Mouse (Mus musculus) right cerebral cortex, postnatal 10 days (tissue): ENCODE results near the gene 1700017N19Rik.
"Not testable (repeated sequence)": the region's sequence is repeated elsewhere in the genome, so short reads cannot be mapped to it uniquely, and the experiment has no call there.

Experiments
- DNase-seq, 2 experiments: peaks; one replicate each; pipeline ENCODE4 v3.0.0; 2021; ENCODE audit warnings: low spot score in 2 of 2

The 1700017N19Rik gene

DNA sequence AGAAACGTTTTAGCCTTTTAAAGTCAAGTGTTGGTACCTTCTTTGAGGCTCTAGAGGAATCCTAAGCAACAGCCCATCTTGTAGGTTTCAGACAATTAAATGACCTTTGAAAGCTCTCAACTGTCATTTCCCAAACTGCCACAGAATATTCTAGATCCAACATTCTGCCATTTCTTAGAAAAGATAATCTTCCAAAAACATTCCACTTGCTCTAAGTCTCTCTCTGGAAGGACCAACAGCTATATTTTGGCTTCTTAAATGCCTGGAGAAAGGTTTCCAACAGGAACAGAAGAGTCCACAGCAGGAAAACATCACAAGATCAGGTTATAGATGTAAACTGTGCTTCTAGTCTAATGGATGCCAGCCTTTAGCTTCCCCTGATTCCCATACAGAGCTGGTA, at the start of gene 1700017N19Rik, which contains the start of gene 4930430F08Rik:
TSS of gene 1700017N19Rik (plus strand) at position 162 of the 400 bp plus-strand sequence.
TSS of gene 4930430F08Rik (minus strand) at position 101 of the 400 bp plus-strand sequence.
- DNase-seq = no peak

GRCm38 (mm10) chr10:100556566-100557175, 33.6 kb upstream of the 1700017N19Rik start:
- DNase-seq = no peak

DNA sequence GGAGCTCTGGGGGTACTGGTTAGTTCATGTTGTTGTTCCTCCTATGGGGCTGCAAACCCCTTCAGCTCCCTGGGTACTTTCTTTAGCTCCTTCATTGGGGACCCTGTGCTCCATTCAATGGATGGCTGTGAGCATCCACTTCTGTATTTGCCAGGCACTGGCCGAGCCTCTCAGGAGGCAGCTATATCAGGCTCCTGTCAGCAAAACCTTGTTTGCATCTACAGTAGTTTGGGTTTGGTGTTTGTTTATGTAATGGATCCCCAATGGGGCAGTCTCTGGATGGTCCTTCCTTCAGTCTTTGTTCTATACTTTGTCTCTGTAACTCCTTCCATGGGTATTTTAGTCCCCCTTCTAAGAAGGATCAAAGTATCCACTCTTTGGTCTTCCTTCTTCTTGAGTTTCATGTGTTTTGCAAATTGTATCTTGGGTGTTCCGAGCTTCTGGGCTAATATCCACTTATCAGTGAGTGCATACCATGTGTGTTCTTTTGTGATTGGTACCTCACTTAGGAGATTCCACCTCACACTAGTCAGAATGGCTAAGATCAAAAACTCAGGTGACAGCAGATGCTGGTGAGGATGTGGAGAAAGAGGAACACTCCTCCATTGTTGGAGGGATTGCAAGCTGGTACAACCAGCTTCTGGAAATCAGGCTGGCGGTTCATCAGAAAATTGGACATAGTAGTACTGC, 29.9 kb upstream of the 1700017N19Rik start:
- not testable (repeated sequence) for DNase-seq

GRCm38 (mm10) chr10:100564112-100564511, 26.2 kb upstream of the 1700017N19Rik start:
- DNase-seq = no peak

GRCm38 (mm10) chr10:100571707-100572106, 18.6 kb upstream of the 1700017N19Rik start:
- no peak for DNase-seq

DNA sequence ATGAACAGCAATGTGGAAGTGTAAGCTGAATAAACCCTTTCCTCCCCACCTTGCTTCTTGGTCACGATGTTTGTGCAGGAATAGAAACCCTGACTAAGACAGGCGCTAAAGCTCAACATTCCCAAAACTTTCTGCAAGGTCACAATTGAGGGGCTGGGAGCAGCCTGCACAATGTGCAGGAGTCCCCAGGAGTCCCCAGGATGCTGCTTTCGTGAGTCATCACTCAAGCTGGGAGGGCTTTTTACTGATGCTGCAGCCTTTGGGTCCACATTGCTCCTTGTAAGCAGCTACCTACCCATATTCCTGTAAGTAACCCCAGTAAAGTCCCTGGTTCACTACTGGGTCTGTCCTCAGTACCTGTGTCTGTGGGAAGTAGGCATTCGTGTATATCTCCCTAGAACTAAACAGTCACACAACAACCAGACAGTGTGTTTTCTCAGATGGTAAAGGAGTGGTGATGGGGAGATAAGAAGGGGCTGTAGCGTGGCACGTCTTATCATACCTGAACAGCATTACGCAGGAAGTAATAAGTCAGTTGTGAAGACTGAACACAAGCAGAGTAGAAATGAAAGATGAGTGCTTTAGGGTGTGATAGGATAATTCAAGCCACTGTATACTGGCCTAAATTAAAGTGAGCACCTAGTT, 15.7 kb upstream of the 1700017N19Rik start:
- no peak for DNase-seq

GRCm38 (mm10) chr10:100575294-100575693, 15.0 kb upstream of the 1700017N19Rik start:
- DNase-seq = no peak

DNA sequence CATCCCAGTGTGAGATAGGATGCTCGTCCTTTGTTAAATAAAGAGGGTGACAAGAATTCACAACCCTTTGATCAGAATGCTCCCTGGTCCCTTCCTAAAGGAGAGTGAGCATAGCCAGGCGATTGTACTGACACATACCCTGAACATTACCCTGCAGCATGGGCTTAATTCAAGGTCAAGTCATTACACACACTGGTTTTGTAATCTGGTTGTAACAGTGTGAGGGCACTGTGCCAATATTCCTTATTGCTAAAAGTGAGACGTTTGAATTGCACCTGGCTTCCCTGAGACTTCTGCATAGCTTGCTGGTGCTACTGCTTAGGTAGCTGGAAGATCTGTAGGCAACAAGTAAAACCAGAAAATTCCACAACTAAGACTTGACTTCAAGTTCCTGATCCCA, 6.1 kb upstream of the 1700017N19Rik start:
- no peak for DNase-seq

DNA sequence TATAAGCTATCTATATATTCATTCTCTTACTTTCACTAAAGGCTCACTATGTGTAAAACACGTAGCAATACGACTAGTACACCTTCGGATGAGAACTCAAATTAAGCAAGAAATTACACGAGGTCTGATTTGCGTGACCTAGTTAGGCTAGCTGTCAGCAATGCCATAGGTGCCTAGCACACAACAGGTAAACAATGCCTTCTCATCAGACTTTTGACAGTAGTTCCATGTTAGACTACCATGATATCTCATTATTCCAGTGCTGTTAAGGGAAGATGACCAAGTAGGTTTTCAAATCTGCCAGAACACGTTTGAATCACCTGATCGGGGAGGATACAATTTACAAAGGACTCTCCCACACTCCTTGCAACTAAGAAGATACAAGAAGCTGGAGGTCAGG, 1.8 kb upstream of the 1700017N19Rik start:
- DNase-seq = no peak

GRCm38 (mm10) chr10:100588932-100589388, 1.3 kb upstream of the 1700017N19Rik start:
- DNase-seq = peak; percentile 96 to 97

DNA sequence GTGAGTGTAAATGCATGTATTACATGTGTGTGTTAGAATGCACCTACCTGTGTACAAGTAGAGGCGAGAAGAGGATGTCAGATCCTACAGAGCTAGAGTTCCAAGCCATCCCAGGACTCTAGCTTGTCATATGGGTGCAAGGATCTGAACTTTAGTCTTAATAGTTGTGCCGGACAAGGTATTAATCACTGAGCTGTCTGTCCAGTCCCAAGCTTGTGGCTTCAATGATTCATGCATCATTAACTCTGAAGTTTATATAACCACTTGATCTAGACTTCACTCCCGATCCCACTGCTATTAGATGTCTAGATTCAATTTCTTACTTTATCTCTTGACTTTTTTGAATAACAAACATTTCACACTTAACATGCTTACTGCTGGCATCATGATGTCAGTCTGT, 8.1 kb downstream of the 1700017N19Rik start:
- no peak for DNase-seq

DNA sequence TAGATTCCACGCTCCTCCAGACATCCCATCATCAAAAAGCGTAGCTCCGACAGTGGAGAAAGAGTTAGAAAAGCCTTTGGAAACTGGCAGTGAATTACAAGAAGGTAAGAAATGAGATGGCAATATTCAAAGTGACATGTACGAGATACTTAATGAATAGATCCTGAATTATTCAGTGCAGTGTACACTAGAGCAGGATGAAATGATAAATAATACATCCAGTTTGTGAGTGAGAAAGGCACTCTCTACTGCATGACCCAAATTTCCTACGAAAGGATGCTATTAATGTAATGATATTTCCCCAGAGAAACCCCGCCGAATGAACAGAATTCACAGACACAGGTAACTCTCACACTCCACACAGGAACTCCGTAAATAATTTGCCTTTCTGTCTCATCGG, 13.2 kb downstream of the 1700017N19Rik start:
- no peak for DNase-seq

GRCm38 (mm10) chr10:100604254-100604653, 14.0 kb downstream of the 1700017N19Rik start:
- DNase-seq = no peak

DNA sequence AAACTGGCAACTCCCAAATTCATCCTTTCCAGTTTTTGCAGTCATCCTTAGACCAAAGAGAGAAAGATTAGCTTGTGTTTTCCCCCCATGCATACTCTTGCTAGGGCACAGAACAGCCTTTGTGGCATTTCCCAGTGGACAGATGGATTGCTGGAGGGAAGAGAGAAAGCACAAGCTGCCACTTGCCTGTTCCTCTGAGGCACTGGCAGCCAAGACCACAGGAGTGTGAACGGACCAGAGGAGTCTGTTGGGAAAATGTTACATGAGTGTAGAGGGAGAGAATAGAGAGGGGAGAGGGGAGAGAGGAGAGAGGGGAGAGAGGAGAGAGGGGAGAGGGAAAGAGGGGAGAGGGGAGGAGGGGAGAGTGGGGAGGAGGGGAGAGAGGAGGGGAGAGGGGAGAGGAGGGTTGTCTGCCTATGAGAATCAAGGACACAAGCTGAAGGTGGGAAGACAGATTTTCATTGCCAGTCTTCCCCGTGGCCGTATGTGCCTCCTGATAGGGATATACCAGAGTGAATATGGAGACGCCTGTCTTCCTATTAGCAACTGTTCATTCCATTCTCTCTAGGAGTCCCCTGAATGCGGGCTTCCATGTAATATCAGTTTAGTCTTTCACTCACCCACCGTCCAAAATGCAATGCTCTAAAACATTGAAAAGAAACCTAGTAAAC, 27.1 kb downstream of the 1700017N19Rik start:
- DNase-seq = peak; percentile 33 to 47

DNA sequence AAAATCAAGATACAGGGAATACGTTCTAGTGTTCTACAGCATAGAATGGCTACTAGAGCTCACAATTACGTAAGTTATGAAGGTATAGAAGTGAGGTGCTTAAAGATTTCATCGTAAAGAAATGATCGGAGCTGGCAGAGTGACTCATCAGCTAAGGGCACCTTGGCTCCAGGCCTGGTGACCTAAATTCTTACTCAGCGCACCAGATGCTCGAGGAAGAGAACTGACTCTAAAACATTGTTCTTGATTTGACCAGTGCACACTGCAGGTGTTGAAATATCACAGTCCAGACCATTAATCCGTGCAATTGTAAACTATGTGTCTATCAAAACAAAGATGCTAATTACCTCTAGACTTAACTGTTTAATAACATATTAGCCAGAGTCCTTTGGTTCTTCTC, 29.2 kb downstream of the 1700017N19Rik start:
- no peak for DNase-seq

- DNase-seq = no peak
Measured at GRCm38 (mm10) chr10:100620040-100620439, 29.8 kb downstream of the 1700017N19Rik start.

GRCm38 (mm10) chr10:100622494-100622893, 32.2 kb downstream of the 1700017N19Rik start:
- DNase-seq = no peak

GRCm38 (mm10) chr10:100629762-100630438, 39.6 kb downstream of the 1700017N19Rik start:
- peak; percentile 79 to 80 for DNase-seq

DNA sequence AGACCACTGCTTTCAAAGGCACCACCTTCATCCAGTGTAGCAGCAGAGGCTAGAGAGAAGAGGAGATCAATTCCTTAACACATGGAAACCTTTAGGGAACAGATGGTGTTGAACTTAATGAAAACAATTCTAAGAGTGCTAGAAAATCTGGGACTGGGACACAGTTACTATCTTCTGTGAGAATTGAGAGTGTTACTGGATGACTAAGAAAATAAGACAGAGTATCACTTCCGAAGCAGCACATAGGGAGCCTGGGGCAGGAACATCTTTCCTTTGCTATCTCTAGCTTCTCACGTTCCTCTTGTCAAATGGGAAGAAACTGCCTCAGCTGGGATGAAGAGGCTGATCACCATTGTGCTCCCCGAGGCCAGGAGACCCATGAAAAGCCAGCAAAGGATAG, 52.6 kb downstream of the 1700017N19Rik start:
- DNase-seq = no peak

GRCm38 (mm10) chr10:100645331-100645935, 55.1 kb downstream of the 1700017N19Rik start:
- no peak for DNase-seq

DNA sequence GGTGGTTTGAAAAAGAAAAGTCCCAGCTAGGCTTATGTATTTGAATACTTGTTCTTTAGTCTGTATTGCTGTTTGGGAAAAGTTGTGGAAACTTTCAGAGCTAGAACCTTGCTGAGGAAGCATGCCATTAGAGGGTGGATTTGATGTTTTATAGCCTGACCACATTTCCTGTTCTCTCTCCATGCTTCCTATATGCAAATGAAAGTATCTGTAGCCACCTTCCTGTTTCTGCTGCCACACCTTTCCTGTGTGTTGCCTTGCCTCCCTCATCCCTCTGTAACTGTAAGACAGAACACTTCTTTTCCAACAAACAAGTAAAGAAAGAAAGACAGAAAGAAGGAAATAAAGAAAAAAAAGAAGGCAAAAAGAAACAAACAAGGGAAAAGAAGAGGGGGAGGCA, 63.9 kb downstream of the 1700017N19Rik start:
- no peak for DNase-seq
